Mouse (Mus musculus): Measurements from ENCODE around the gene Rasgrp3. TPM values are rescaled to one million over a fixed set of nuclear protein-coding genes. Genes with fewer than 3 reads are reported as not detected.

Rasgrp3 gene
- total RNA-seq, 2 experiments from 2014 or later = 11.9 to 12.2 TPM

GRCm38 (mm10) chr17:75543434-75543833, 107.7 kb downstream of the Rasgrp3 start:
- no peak for DNase-seq

- no peak for DNase-seq
These were observed 108.6 kb downstream of the Rasgrp3 start for GRCm38 (mm10) chr17:75544262-75544661.

GRCm38 (mm10) chr17:75550771-75551413, 115.2 kb downstream of the Rasgrp3 start:
- no peak for DNase-seq

- DNase-seq = peak; percentile 97 to 98
These were observed 116.1 kb downstream of the Rasgrp3 start, which contains the start of gene Fam98a for GRCm38 (mm10) chr17:75551512-75552400. Gene Fam98a (minus strand): TSS chr17:75551946.

- no peak for DNase-seq
These were observed 121.3 kb downstream of the Rasgrp3 start for GRCm38 (mm10) chr17:75557031-75557430.

GRCm38 (mm10) chr17:75558041-75558440, 122.3 kb downstream of the Rasgrp3 start:
- no peak for DNase-seq

GRCm38 (mm10) chr17:75575608-75576007, 139.9 kb downstream of the Rasgrp3 start:
- no peak for DNase-seq

Other genes starting within 250 kb of the Rasgrp3 start
- gene Fam98a, start 116.0 kb downstream of the Rasgrp3 start, total RNA-seq (2021) = 10 to 100 TPM; 41.7 to 47.2 TPM